Mouse (Mus musculus): ENCODE data around the gene Rbm18.

- TF ChIP-seq CTCF (IDR thresholded peaks at IDR 0.05; ENCODE audit: low read depth) (no peak), EP300 (optimal IDR thresholded peaks at IDR 0.05) (no peak)
Measured at GRCm38 (mm10) chr2:36135887-36136286, 686 bp downstream of the Rbm18 start.
